Mouse (Mus musculus) CH12.LX (cell line): ENCODE measurements around the gene Cst9. TPM values are rescaled to one million over a fixed set of nuclear protein-coding genes. Genes with fewer than 3 reads are reported as not detected.

Source experiments
- DNase-seq: peaks from one replicate; pipeline ENCODE4 v3.0.0-alpha.2; 2013; ENCODE audit errors: extremely low read depth
- H3K27ac ChIP-seq: 2 replicates; pipeline ENCODE4 v1.5.1; 2012; ENCODE audit warnings: low read depth, mild to moderate bottlenecking, control low read depth, moderate library complexity; ENCODE audit not compliant: insufficient read depth
- H3K27me3 ChIP-seq: replicated peaks from 2 replicates; pipeline ENCODE3; 2012; ENCODE audit warnings: inconsistent platforms
- H3K36me3 ChIP-seq, 2 experiments: replicated peaks in 1 of 2; 2 replicates each; pipeline versions ENCODE3 to v1.6.1; 2012; ENCODE audit warnings: inconsistent platforms in 1 of 2, low read length in 1 of 2, mild to moderate bottlenecking in 1 of 2, mixed read lengths in 1 of 2, moderate library complexity in 1 of 2; ENCODE audit not compliant: control insufficient read depth in 1 of 2, insufficient read depth in 1 of 2
- H3K4me1 ChIP-seq, 2 experiments: 2 replicates each; pipeline ENCODE4 v1.6.1; 2012; ENCODE audit warnings: inconsistent platforms in 1 of 2, moderate library complexity in 1 of 2; ENCODE audit not compliant: insufficient read depth in 2 of 2, control insufficient read depth in 1 of 2
- H3K4me2 ChIP-seq: 2 replicates; pipeline ENCODE4 v1.6.1; 2012; ENCODE audit warnings: low read depth, mild to moderate bottlenecking, control low read depth; ENCODE audit not compliant: poor library complexity, insufficient read depth, severe bottlenecking
- H3K4me3 ChIP-seq, 3 experiments: fragments of 150-350 bp in 1 of 3; sonication (generic) in 1 of 3; replicated peaks in 1 of 3; 2 replicates each; pipeline versions ENCODE3 to v1.5.1; 2011 to 2012; ENCODE audit warnings: low read depth in 2 of 3, low read length in 2 of 3, mild to moderate bottlenecking in 2 of 3, moderate library complexity in 2 of 3, control low read depth in 1 of 3, improper control_type of control experiment in 1 of 3, inconsistent platforms in 1 of 3, mixed read lengths in 1 of 3; ENCODE audit not compliant: poor library complexity in 1 of 3
- H3K79me2 ChIP-seq: replicated peaks from 2 replicates; pipeline ENCODE4 v1.6.1; 2012; ENCODE audit warnings: mild to moderate bottlenecking, moderate library complexity; ENCODE audit not compliant: control insufficient read depth, poor library complexity, insufficient read depth, severe bottlenecking; ENCODE audit errors: extremely low read depth
- H3K9ac ChIP-seq: 2 replicates; pipeline ENCODE4 v1.6.1; 2012; ENCODE audit warnings: low read depth, mild to moderate bottlenecking, control low read depth, moderate library complexity; ENCODE audit not compliant: insufficient read depth
- H3K9me3 ChIP-seq: replicated peaks from 2 replicates; pipeline ENCODE3; 2012; ENCODE audit warnings: low read length, inconsistent platforms, mixed read lengths
- CHD1 ChIP-seq: IDR thresholded peaks from 2 replicates; pipeline ENCODE4 v1.6.1; 2012; ENCODE audit warnings: low read depth, low read length, improper control_type of control experiment, inconsistent platforms
- CHD2 ChIP-seq: IDR thresholded peaks from 2 replicates; pipeline ENCODE4 v1.6.1; 2011; ENCODE audit warnings: low read length, improper control_type of control experiment
- E2F4 ChIP-seq: IDR thresholded peaks from 2 replicates; pipeline ENCODE4 v1.6.1; 2011; ENCODE audit warnings: low read depth, low read length, improper control_type of control experiment; ENCODE audit not compliant: insufficient replicate concordance
- ELF1 ChIP-seq: IDR thresholded peaks from 2 replicates; pipeline ENCODE4 v1.6.1; 2014; ENCODE audit warnings: low read depth, mild to moderate bottlenecking, inconsistent platforms, low read length, improper control_type of control experiment
- EP300 ChIP-seq: IDR thresholded peaks from 2 replicates; pipeline ENCODE4 v1.6.1; 2011; ENCODE audit warnings: low read length, improper control_type of control experiment
- JUND ChIP-seq: conservative IDR thresholded peaks from 2 replicates; pipeline ENCODE4 v1.6.1; 2011; ENCODE audit warnings: low read depth, low read length, improper control_type of control experiment
- KAT2A ChIP-seq: IDR thresholded peaks from 2 replicates; pipeline ENCODE4 v1.6.1; 2012; ENCODE audit warnings: low read length, improper control_type of control experiment, inconsistent platforms; ENCODE audit not compliant: insufficient replicate concordance
- MAZ ChIP-seq: IDR thresholded peaks from 2 replicates; pipeline ENCODE4 v1.6.1; 2012; ENCODE audit warnings: low read depth, mild to moderate bottlenecking, inconsistent platforms, low read length, improper control_type of control experiment, moderate library complexity
- MEF2A ChIP-seq: IDR thresholded peaks from 2 replicates; pipeline ENCODE4 v1.6.1; 2014; ENCODE audit warnings: low read depth, mild to moderate bottlenecking, inconsistent platforms, low read length, improper control_type of control experiment, borderline replicate concordance
- MXI1 ChIP-seq: IDR thresholded peaks from 2 replicates; pipeline ENCODE4 v1.6.1; 2011; ENCODE audit warnings: mild to moderate bottlenecking, low read depth, low read length, improper control_type of control experiment
- NELFE ChIP-seq: IDR thresholded peaks from 2 replicates; pipeline ENCODE4 v1.6.1; 2011; ENCODE audit warnings: low read depth, low read length, improper control_type of control experiment
- NRF1 ChIP-seq: IDR thresholded peaks from 2 replicates; pipeline ENCODE4 v1.6.1; 2014; ENCODE audit warnings: low read depth, mild to moderate bottlenecking, inconsistent platforms, low read length, improper control_type of control experiment, moderate library complexity
- PAX5 ChIP-seq: IDR thresholded peaks from 2 replicates; pipeline ENCODE4 v1.6.1; 2012; ENCODE audit warnings: low read length, inconsistent platforms, mixed read lengths
- POLR2A ChIP-seq: IDR thresholded peaks from 2 replicates; pipeline ENCODE4 v1.6.1; 2011; ENCODE audit warnings: low read depth, mild to moderate bottlenecking, improper control_type of control experiment, low read length
- RAD21 ChIP-seq: IDR thresholded peaks from 2 replicates; pipeline ENCODE4 v1.6.1; 2011; ENCODE audit warnings: low read depth, mild to moderate bottlenecking, low read length, improper control_type of control experiment, moderate library complexity
- SMC3 ChIP-seq: IDR thresholded peaks from 2 replicates; pipeline ENCODE4 v1.6.1; 2011; ENCODE audit warnings: low read depth, low read length, improper control_type of control experiment
- TBP ChIP-seq: conservative IDR thresholded peaks from 2 replicates; pipeline ENCODE4 v1.6.1; 2011; ENCODE audit warnings: low read depth, low read length, improper control_type of control experiment
- ZKSCAN1 ChIP-seq: IDR thresholded peaks from 2 replicates; pipeline ENCODE4 v1.6.1; 2012; ENCODE audit warnings: low read depth, inconsistent platforms, low read length, improper control_type of control experiment, borderline replicate concordance
- ZNF384 ChIP-seq: IDR thresholded peaks from 2 replicates; pipeline ENCODE4 v1.6.1; 2012; ENCODE audit warnings: low read depth, low read length, improper control_type of control experiment, inconsistent platforms
- dilution Hi-C: fragments of 300-500 bp; cut with MboI; formaldehyde crosslinking; loops from 2 replicates; pipeline ENCODE4 v1.14.3; 2020; ENCODE audit warnings: low sequenced_read_pairs; ENCODE audit not compliant: extremely low pct_unique_long_range_greater_than_20kb, extremely low pct_ligation_motif_present
- in situ Hi-C: fragments of 300-500 bp; cut with MboI; formaldehyde crosslinking; loops from 3 replicates; pipeline ENCODE4 v1.14.3; 2019; ENCODE audit warnings: low sequenced_read_pairs, low pct_ligation_motif_present, low pct_unique_long_range_greater_than_20kb, mixed read lengths
- polyA plus RNA-seq: library from polyadenylated mRNA; unstranded; fragments of >175 nt; gene quantifications from 2 replicates; pipeline ENCODE4 v1.2.1, GENCODE M21; 2012; ENCODE audit warnings: low read depth; ENCODE audit not compliant: insufficient read length
- total RNA-seq, 2 experiments: library from RNA; depleted of rRNA; stranded (reverse); fragments of 300-350 nt in 1 of 2; fragments of >200 nt in 1 of 2; gene quantifications; 2 replicates each; pipeline ENCODE4 v1.2.3; 2012 to 2014

The Cst9 gene
- total and polyA plus RNA-seq, 3 experiments, result not detected

DNA sequence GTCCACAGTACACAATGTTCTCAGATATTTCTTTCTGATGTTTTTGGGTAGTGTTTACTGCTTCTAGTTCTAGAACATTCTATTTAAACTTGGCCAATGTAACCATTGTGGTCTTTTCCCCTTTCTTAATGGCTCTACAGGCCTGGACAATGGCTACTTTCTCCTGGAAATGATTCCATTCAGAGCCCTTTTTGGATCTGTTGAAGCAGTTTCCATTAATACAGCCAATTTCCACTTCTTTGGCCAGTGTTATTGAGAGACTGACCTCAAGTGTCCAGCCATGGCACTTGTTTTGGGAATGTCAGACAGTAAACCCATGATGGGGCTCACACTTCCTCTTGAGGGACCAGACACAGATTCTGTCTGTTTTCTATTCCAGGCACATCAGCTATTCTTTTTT lies 26.7 kb downstream of the Cst9 start:
- DNase-seq, result no peak
- H3K9ac ChIP-seq, result no peak overlapping the region
- no peak overlapping the region for H3K27ac ChIP-seq
- no peaks in the 10 kb centered on the region for H3K36me3 ChIP-seq
- H3K4me3 ChIP-seq, result no peak overlapping the region
- H3K79me2 ChIP-seq, result no peaks in the 10 kb centered on the region
- in situ Hi-C loops (no loop called here), dilution Hi-C loops (no loop called here)
- H3K27me3 ChIP-seq, result no peaks in the 10 kb centered on the region
- H3K9me3 ChIP-seq, result no peaks in the 10 kb centered on the region
- H3K4me2 ChIP-seq, result no peak overlapping the region
- peaks cover 11% of the 10 kb centered on the region in 2 experiments; a peak in 3 of 4 replicates for H3K4me1 ChIP-seq
- no peak for TF ChIP-seq NELFE
- TF ChIP-seq NRF1, result no peak
- TF ChIP-seq POLR2A, result no peak
- no peak for TF ChIP-seq MXI1
- no peak for TF ChIP-seq ZKSCAN1
- no peak for TF ChIP-seq CHD1
- no peak for TF ChIP-seq MAZ
- TF ChIP-seq EP300, result no peak
- TF ChIP-seq CHD2, result no peak
- TF ChIP-seq ZNF384, result no peak
- TF ChIP-seq JUND, result no peak
- no peak for TF ChIP-seq TBP
- no peak for TF ChIP-seq KAT2A
- no peak for TF ChIP-seq E2F4
- TF ChIP-seq ELF1, result no peak
- TF ChIP-seq SMC3, result no peak

DNA sequence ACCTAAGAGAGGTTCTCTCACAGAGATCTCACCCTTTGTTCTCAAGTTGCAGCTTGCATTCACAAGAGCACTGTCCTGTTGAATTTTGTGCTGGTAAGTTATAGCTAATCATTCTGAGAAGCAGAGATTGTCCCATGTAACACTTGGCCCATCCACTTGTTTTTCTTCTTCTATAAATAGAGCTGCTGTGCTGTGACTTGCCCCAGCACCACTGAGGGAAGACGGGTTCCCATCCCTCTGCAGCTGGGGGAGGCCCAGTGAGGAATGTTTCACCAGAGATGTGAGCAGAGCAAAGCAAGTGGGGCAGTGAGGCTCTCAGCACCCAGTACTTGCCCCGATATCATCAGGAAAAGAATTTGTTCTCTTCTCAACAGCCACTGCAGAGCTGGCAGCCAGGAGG lies 30.0 kb downstream of the Cst9 start, which contains the start of gene 9230104L09Rik:
TSS of gene 9230104L09Rik (minus strand) at position 73 of the 400 bp plus-strand sequence.
- H3K4me3 ChIP-seq, result peak within 1 kb of the TSS in 1 of 3 experiments; percentile 24
- in situ Hi-C loops (no loop called here), dilution Hi-C loops (no loop called here)
- no peaks in the 10 kb centered on the region for H3K9me3 ChIP-seq
- no peaks in the 10 kb centered on the region for H3K27me3 ChIP-seq
- 0 out of 2 replicates have a peak within 1 kb of the TSS, but pooled peaks have one; percentile 24 for H3K4me2 ChIP-seq
- H3K36me3 ChIP-seq, result no peaks in the 10 kb centered on the region
- H3K27ac ChIP-seq, result no peak within 1 kb of the TSS
- no peak within 1 kb of the TSS for H3K9ac ChIP-seq
- TF ChIP-seq NELFE (no peak), RAD21 (no peak), MEF2A (peak; percentile 14; the same call in 1 of the 2 replicates), PAX5 (no peak), JUND (no peak)
- no peak for DNase-seq
- peaks cover 5 to 11% of the 10 kb centered on the region in 2 experiments; a peak in 2 of 4 replicates for H3K4me1 ChIP-seq
- H3K79me2 ChIP-seq, result no peaks in the 10 kb centered on the region
